Mouse (Mus musculus): ENCODE results near the gene Ror1. TPM values are rescaled to one million over a fixed set of nuclear protein-coding genes. Genes with fewer than 3 reads are reported as not detected.

Ror1 gene
- polyA plus RNA-seq, 1 experiment, result 0.36 TPM

GRCm38 (mm10) chr4:100357881-100358589, 262.4 kb downstream of the Ror1 start:
- Histone ChIP-seq H3K27ac (replicated peaks; ENCODE audit: low read depth, low read length) (no peak overlapping the region), H3K4me3 (ENCODE audit: insufficient read depth, low read depth, low read length) (no peak overlapping the region), H3K4me1 (ENCODE audit: control insufficient read depth, insufficient read depth, insufficient read length, low read length) (0 out of 2 replicates have a peak, but pooled peaks cover 3% of the 10 kb centered on the region)

- H3K27ac ChIP-seq (replicated peaks; ENCODE audit: low read depth, low read length), result no peak overlapping the region
- H3K4me1 ChIP-seq (ENCODE audit: control insufficient read depth, insufficient read depth, insufficient read length, low read length), result no peaks in the 10 kb centered on the region
- no peak overlapping the region for H3K4me3 ChIP-seq (ENCODE audit: insufficient read depth, low read depth, low read length)
Observed at GRCm38 (mm10) chr4:100363666-100364065, 268.1 kb downstream of the Ror1 start.

GRCm38 (mm10) chr4:100368691-100369090, 273.1 kb downstream of the Ror1 start:
- Histone ChIP-seq H3K4me1 (ENCODE audit: control insufficient read depth, insufficient read depth, insufficient read length, low read length) (no peaks in the 10 kb centered on the region), H3K4me3 (ENCODE audit: insufficient read depth, low read depth, low read length) (no peak overlapping the region), H3K27ac (replicated peaks; ENCODE audit: low read depth, low read length) (no peak overlapping the region)

- H3K4me1 ChIP-seq (ENCODE audit: control insufficient read depth, insufficient read depth, insufficient read length, low read length), result no peaks in the 10 kb centered on the region
- H3K4me3 ChIP-seq (ENCODE audit: insufficient read depth, low read depth, low read length), result no peak overlapping the region
- H3K27ac ChIP-seq (replicated peaks; ENCODE audit: low read depth, low read length), result no peak overlapping the region
Observed at GRCm38 (mm10) chr4:100369541-100370174, 274.1 kb downstream of the Ror1 start.

GRCm38 (mm10) chr4:100372806-100373205, 277.2 kb downstream of the Ror1 start:
- no peak overlapping the region for H3K4me3 ChIP-seq (ENCODE audit: insufficient read depth, low read depth, low read length)
- no peak overlapping the region for H3K27ac ChIP-seq (replicated peaks; ENCODE audit: low read depth, low read length)
- H3K4me1 ChIP-seq (ENCODE audit: control insufficient read depth, insufficient read depth, insufficient read length, low read length), result no peaks in the 10 kb centered on the region

GRCm38 (mm10) chr4:100373780-100374179, 278.2 kb downstream of the Ror1 start:
- Histone ChIP-seq H3K4me1 (ENCODE audit: control insufficient read depth, insufficient read depth, insufficient read length, low read length) (no peaks in the 10 kb centered on the region), H3K27ac (replicated peaks; ENCODE audit: low read depth, low read length) (no peak overlapping the region), H3K4me3 (ENCODE audit: insufficient read depth, low read depth, low read length) (no peak overlapping the region)

- Histone ChIP-seq H3K4me1 (ENCODE audit: control insufficient read depth, insufficient read depth, insufficient read length, low read length) (no peaks in the 10 kb centered on the region), H3K27ac (replicated peaks; ENCODE audit: low read depth, low read length) (no peak overlapping the region), H3K4me3 (ENCODE audit: insufficient read depth, low read depth, low read length) (no peak overlapping the region)
Observed at GRCm38 (mm10) chr4:100375286-100375685, 279.7 kb downstream of the Ror1 start.

- no peaks in the 10 kb centered on the region for H3K4me1 ChIP-seq (ENCODE audit: control insufficient read depth, insufficient read depth, insufficient read length, low read length)
- H3K27ac ChIP-seq (replicated peaks; ENCODE audit: low read depth, low read length), result no peak overlapping the region
- no peak overlapping the region for H3K4me3 ChIP-seq (ENCODE audit: insufficient read depth, low read depth, low read length)
Observed at GRCm38 (mm10) chr4:100376163-100376562, 280.6 kb downstream of the Ror1 start.

GRCm38 (mm10) chr4:100377231-100377630, 281.6 kb downstream of the Ror1 start:
- Histone ChIP-seq H3K4me3 (ENCODE audit: insufficient read depth, low read depth, low read length) (no peak overlapping the region), H3K4me1 (ENCODE audit: control insufficient read depth, insufficient read depth, insufficient read length, low read length) (no peaks in the 10 kb centered on the region), H3K27ac (replicated peaks; ENCODE audit: low read depth, low read length) (no peak overlapping the region)

GRCm38 (mm10) chr4:100377996-100378395, 282.4 kb downstream of the Ror1 start:
- Histone ChIP-seq H3K27ac (replicated peaks; ENCODE audit: low read depth, low read length) (no peak overlapping the region), H3K4me1 (ENCODE audit: control insufficient read depth, insufficient read depth, insufficient read length, low read length) (no peaks in the 10 kb centered on the region), H3K4me3 (ENCODE audit: insufficient read depth, low read depth, low read length) (no peak overlapping the region)

GRCm38 (mm10) chr4:100381760-100382159, 286.2 kb downstream of the Ror1 start:
- H3K4me3 ChIP-seq (ENCODE audit: insufficient read depth, low read depth, low read length), result no peak overlapping the region
- no peak overlapping the region for H3K27ac ChIP-seq (replicated peaks; ENCODE audit: low read depth, low read length)
- H3K4me1 ChIP-seq (ENCODE audit: control insufficient read depth, insufficient read depth, insufficient read length, low read length), result no peaks in the 10 kb centered on the region

GRCm38 (mm10) chr4:100386272-100386988, 290.8 kb downstream of the Ror1 start:
- Histone ChIP-seq H3K27ac (replicated peaks; ENCODE audit: low read depth, low read length) (no peak overlapping the region), H3K4me1 (ENCODE audit: control insufficient read depth, insufficient read depth, insufficient read length, low read length) (no peaks in the 10 kb centered on the region), H3K4me3 (ENCODE audit: insufficient read depth, low read depth, low read length) (no peak overlapping the region)

- Histone ChIP-seq H3K4me3 (ENCODE audit: insufficient read depth, low read depth, low read length) (no peak overlapping the region), H3K27ac (replicated peaks; ENCODE audit: low read depth, low read length) (no peak overlapping the region), H3K4me1 (ENCODE audit: control insufficient read depth, insufficient read depth, insufficient read length, low read length) (no peaks in the 10 kb centered on the region)
Observed at GRCm38 (mm10) chr4:100390436-100390835, 294.8 kb downstream of the Ror1 start.

- Histone ChIP-seq H3K27ac (replicated peaks; ENCODE audit: low read depth, low read length) (no peak overlapping the region), H3K4me1 (ENCODE audit: control insufficient read depth, insufficient read depth, insufficient read length, low read length) (no peaks in the 10 kb centered on the region), H3K4me3 (ENCODE audit: insufficient read depth, low read depth, low read length) (no peak overlapping the region)
Observed at GRCm38 (mm10) chr4:100391021-100391420, 295.4 kb downstream of the Ror1 start.

- Histone ChIP-seq H3K4me3 (ENCODE audit: insufficient read depth, low read depth, low read length) (no peak overlapping the region), H3K27ac (replicated peaks; ENCODE audit: low read depth, low read length) (no peak overlapping the region), H3K4me1 (ENCODE audit: control insufficient read depth, insufficient read depth, insufficient read length, low read length) (no peaks in the 10 kb centered on the region)
Observed at GRCm38 (mm10) chr4:100393374-100394061, 297.9 kb downstream of the Ror1 start.

All from brown adipose tissue, adult 24 weeks (tissue).